Mouse (Mus musculus) hematopoietic multipotent progenitor cell, adult 10-12 weeks (in vitro differentiated cells): ENCODE data around the gene Olfr623. TPM values are rescaled to one million over a fixed set of nuclear protein-coding genes. Genes with fewer than 3 reads are reported as not detected.

Experiments
- polyA plus RNA-seq: library from polyadenylated mRNA; stranded (reverse); fragments of >175 nt; gene quantifications from 2 replicates; pipeline ENCODE4 v1.2.3, GENCODE M21; 2012; ENCODE audit warnings: low replicate concordance

Olfr623 gene
- polyA plus RNA-seq: not detected in 2 replicates

DNA sequence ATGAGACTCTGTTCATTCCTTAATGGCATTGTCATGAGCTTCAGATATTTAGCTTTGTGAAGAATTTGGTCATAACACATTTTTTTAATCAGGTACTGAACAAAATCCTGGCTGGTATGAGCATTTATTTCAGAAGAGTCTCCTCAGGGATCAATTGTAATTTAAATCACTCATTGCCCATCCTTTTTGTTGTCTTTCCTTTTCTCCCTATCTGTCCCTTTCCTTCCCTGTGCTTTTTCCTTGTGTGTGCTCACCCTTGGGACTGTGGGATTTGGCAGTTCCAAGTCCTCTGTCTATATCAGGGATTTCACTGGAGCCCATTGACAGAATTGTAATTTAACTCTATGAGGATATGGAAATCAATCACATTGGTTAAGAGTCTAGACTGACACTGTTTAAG is at the start of gene Olfr623:
Gene Olfr623 (minus strand): TSS at position 101 of the 400 bp plus-strand sequence.

DNA sequence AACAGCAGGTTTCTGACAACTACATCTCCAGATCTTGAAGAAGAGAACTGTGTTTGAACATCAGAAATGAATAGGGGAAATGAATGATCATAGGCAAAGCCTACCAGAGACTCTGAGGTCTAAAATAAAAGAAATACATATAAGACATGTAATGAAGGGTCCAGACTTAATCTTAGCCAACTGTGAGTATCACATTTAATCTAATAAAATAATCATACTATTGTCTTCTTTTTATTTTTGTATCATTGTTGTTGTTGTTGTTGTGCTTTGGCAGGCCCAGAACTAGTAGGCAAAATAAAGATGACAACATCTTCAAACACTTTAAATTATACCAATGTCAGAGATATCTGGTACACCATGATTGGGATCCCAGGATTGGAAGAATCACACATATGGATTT is 18.9 kb upstream of the Olfr623 start, which contains the start of gene Olfr625-ps1:
Gene Olfr625-ps1 (plus strand): TSS at position 301 of the 400 bp plus-strand sequence.

DNA sequence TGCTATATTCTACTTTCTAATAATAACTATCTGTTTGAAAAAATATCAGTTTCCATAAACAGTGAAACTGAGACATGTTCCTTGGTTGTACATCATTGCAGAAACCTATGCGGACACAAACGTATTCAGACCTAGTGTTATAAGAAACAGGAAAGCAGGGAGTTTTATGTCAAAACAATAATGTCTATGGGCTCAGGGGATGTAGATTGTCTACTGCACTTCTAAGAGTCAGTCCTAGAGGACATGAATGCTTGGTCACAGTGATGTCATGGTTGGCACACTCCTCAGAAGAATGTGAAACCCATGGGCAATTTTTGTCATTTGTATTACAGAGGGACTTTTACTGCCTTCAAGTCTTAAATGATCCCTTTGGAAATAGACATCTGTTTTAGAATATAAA is 7.6 kb upstream of the Olfr623 start, which contains the start of gene Olfr624:
Gene Olfr624 (minus strand): TSS at position 101 of the 400 bp plus-strand sequence.

DNA sequence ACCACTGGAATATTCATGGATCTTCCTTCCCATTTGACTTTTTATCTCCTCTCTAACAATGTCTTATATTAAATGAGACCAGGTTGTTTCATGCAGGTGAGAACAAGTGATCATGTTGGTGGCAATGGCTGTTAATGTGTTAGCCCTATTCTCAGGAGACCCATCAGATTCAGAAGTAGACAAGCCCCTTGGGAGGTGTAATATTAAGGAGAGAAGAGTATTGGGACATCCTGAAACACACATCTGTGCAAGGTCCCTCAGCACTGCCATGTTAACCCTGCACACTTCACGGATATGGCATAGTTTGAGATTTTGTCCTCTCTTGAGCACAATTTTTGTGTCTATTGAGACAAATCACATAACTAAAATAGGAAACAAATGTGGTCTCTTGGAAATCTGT is 20.9 kb downstream of the Olfr623 start, which contains the start of gene Olfr622:
Gene Olfr622 (minus strand): TSS at position 101 of the 400 bp plus-strand sequence.

DNA sequence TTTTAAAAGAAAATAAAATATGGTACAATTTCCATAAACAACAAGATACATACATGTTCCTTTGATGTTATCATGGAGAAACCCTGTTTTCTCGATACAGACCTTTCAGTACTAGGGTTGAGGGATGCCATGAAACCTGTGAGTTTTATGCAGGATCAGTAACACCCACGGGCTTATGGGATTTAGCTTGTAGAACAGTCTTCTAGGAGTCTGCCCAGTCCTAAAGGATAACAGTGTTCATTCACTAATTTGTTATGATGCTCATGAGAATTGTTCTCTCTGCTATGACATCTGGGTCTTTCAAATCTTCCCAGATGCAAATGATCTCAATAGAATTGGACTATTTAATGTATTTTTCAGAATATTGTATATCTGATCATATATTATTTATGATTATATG is 51.1 kb downstream of the Olfr623 start, which contains the start of gene Olfr620:
Gene Olfr620 (minus strand): TSS at position 101 of the 400 bp plus-strand sequence.

Other genes with a start within 250 kb of the Olfr623 start
- not detected in 2 replicates for gene Usp17lc, start 248.6 kb downstream of the Olfr623 start, polyA plus RNA-seq
- gene Olfr605, start 218.3 kb downstream of the Olfr623 start, polyA plus RNA-seq: not detected in 2 replicates
- gene Olfr606, start 214.7 kb downstream of the Olfr623 start, polyA plus RNA-seq: not detected in 2 replicates
- gene Olfr607, start 199.5 kb downstream of the Olfr623 start, polyA plus RNA-seq: not detected in 2 replicates
- gene Olfr608, start 193.8 kb downstream of the Olfr623 start, polyA plus RNA-seq: not detected in 2 replicates
- not detected in 2 replicates for gene Olfr609, start 165.6 kb downstream of the Olfr623 start, polyA plus RNA-seq
- not detected in 2 replicates for gene Olfr610, start 151.6 kb downstream of the Olfr623 start, polyA plus RNA-seq
- not detected in 2 replicates for gene Olfr611, start 142.9 kb downstream of the Olfr623 start, polyA plus RNA-seq
- gene Olfr612, start 121.0 kb downstream of the Olfr623 start, polyA plus RNA-seq: not detected in 2 replicates
- gene Olfr613, start 115.6 kb downstream of the Olfr623 start, polyA plus RNA-seq: not detected in 2 replicates
- not detected in 2 replicates for gene Olfr615, start 107.6 kb downstream of the Olfr623 start, polyA plus RNA-seq
- not detected in 2 replicates for gene Olfr616, start 94.6 kb downstream of the Olfr623 start, polyA plus RNA-seq
- not detected in 2 replicates for gene Olfr617, start 90.6 kb downstream of the Olfr623 start, polyA plus RNA-seq
- gene Olfr618, start 73.6 kb downstream of the Olfr623 start, polyA plus RNA-seq: 0.15 TPM in 1 of 2 replicates, not detected in the other
- gene Olfr619, start 63.1 kb downstream of the Olfr623 start, polyA plus RNA-seq: not detected in 2 replicates
- not detected in 2 replicates for gene Olfr620, start 51.2 kb downstream of the Olfr623 start, polyA plus RNA-seq
- gene Olfr622, start 21.0 kb downstream of the Olfr623 start, polyA plus RNA-seq: not detected in 2 replicates
- not detected in 2 replicates for gene Olfr624, start 7.5 kb upstream of the Olfr623 start, polyA plus RNA-seq
- not detected in 2 replicates for gene Olfr625-ps1, start 19.0 kb upstream of the Olfr623 start, polyA plus RNA-seq
- gene Olfr243, start 51.0 kb upstream of the Olfr623 start, polyA plus RNA-seq: not detected in 2 replicates
- gene Olfr628, start 66.7 kb upstream of the Olfr623 start, polyA plus RNA-seq: not detected in 2 replicates
- not detected in 2 replicates for gene Olfr629, start 81.2 kb upstream of the Olfr623 start, polyA plus RNA-seq
- not detected in 2 replicates for gene Olfr630, start 93.6 kb upstream of the Olfr623 start, polyA plus RNA-seq
- gene Olfr69, start 107.9 kb upstream of the Olfr623 start, polyA plus RNA-seq: not detected in 2 replicates
- not detected in 2 replicates for gene Olfr68, start 116.0 kb upstream of the Olfr623 start, polyA plus RNA-seq
- not detected in 2 replicates for gene Olfr67, start 128.1 kb upstream of the Olfr623 start, polyA plus RNA-seq
- 80.8 and 4,115 TPM in 2 replicates for gene Hbb-bt, start 150.3 kb upstream of the Olfr623 start, polyA plus RNA-seq
- gene Hbb-bs, start 164.4 kb upstream of the Olfr623 start, polyA plus RNA-seq: 6,525 and 69,736 TPM in 2 replicates
- not detected in 2 replicates for gene Hbb-bh2, start 176.8 kb upstream of the Olfr623 start, polyA plus RNA-seq
- not detected in 2 replicates for gene Hbb-bh1, start 179.5 kb upstream of the Olfr623 start, polyA plus RNA-seq
- not detected in 2 replicates for gene Hbb-y, start 189.5 kb upstream of the Olfr623 start, polyA plus RNA-seq
- gene Olfr66, start 222.6 kb upstream of the Olfr623 start, polyA plus RNA-seq: 0.15 TPM in 1 of 2 replicates, not detected in the other
- not detected in 2 replicates for gene Olfr64, start 230.8 kb upstream of the Olfr623 start, polyA plus RNA-seq
- not detected in 2 replicates for gene Olfr65, start 239.8 kb upstream of the Olfr623 start, polyA plus RNA-seq